ENCODE assay signal across 32 mouse cellular contexts in the genomic region with DNA sequence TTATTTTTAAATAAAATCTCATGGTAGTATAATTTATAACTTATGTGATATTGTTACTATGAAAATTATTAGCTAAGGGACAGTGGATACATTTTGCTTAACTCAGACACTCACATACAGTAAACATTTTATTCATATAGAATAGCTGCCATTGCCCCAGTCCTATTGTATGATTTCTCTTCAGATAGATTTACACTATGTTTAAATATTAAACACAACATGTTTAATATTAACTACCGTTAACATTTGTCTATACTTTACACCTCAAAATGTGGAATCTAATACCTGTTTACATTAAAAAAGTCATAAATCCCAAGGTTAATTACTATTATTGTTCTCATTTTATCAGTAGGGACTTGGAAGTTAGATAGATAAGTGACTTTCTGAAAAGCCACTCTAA.
"Had no signal": no experiment of that assay in that cellular context is flagged by ENCODE, and none has a peak within 500 bp of the region (broad histone marks: within the 10 kb centered on the region; RNA-seq: fewer than 3 reads in every experiment).

No protein-coding gene starts in this region.

- H3K4me3 ChIP-seq: limb, embryonic 10.5 days; limb, embryonic 12.5 days; limb, embryonic 13.5 days; limb, embryonic 15.5 days; liver, embryonic 12.5 days; liver, embryonic 13.5 days; liver, embryonic 15.5 days; lung, embryonic 15.5 days; megakaryocyte, embryonic 14.5 days; midbrain, embryonic 10.5 days; midbrain, embryonic 12.5 days; midbrain, embryonic 13.5 days; midbrain, embryonic 15.5 days; myocyte; neural tube, embryonic 12.5 days had no signal

- H3K27ac ChIP-seq: limb, embryonic 10.5 days; limb, embryonic 12.5 days; limb, embryonic 13.5 days; limb, embryonic 15.5 days; liver, embryonic 12.5 days; liver, embryonic 13.5 days; liver, embryonic 14.5 days; liver, embryonic 15.5 days; lung, embryonic 15.5 days; macrophage; midbrain, embryonic 10.5 days; midbrain, embryonic 12.5 days; midbrain, embryonic 13.5 days; midbrain, embryonic 15.5 days; neural tube, embryonic 12.5 days had no signal

- H3K27me3 ChIP-seq: limb, embryonic 12.5 days; limb, embryonic 13.5 days; limb, embryonic 15.5 days; liver, embryonic 12.5 days; liver, embryonic 13.5 days; liver, embryonic 15.5 days; lung, embryonic 15.5 days; megakaryocyte, embryonic 14.5 days; midbrain, embryonic 12.5 days; midbrain, embryonic 13.5 days; midbrain, embryonic 15.5 days; neural tube, embryonic 12.5 days had no signal

- H3K9me3 ChIP-seq: limb, embryonic 10.5 days; limb, embryonic 12.5 days; limb, embryonic 13.5 days; limb, embryonic 15.5 days; liver, embryonic 12.5 days; liver, embryonic 13.5 days; liver, embryonic 15.5 days; lung, embryonic 15.5 days; megakaryocyte, embryonic 14.5 days; midbrain, embryonic 10.5 days; midbrain, embryonic 12.5 days; midbrain, embryonic 13.5 days; midbrain, embryonic 15.5 days; neural tube, embryonic 12.5 days had no signal

- H3K36me3 ChIP-seq: limb, embryonic 10.5 days; limb, embryonic 12.5 days; limb, embryonic 13.5 days; limb, embryonic 15.5 days; liver, embryonic 12.5 days; liver, embryonic 13.5 days; liver, embryonic 15.5 days; lung, embryonic 15.5 days; midbrain, embryonic 10.5 days; midbrain, embryonic 12.5 days; midbrain, embryonic 13.5 days; midbrain, embryonic 15.5 days; neural tube, embryonic 12.5 days had no signal

- H3K9ac ChIP-seq: limb, embryonic 12.5 days; limb, embryonic 13.5 days; limb, embryonic 15.5 days; liver, embryonic 12.5 days; liver, embryonic 13.5 days; liver, embryonic 14.5 days; liver, embryonic 15.5 days; liver, postnatal 0 days; lung, embryonic 14.5 days; lung, embryonic 15.5 days; midbrain, embryonic 12.5 days; midbrain, embryonic 13.5 days; midbrain, embryonic 15.5 days; neural tube, embryonic 12.5 days had no signal

- DNase-seq: left cerebral cortex, postnatal 4 days; liver; liver, embryonic 13.5 days; liver, postnatal 0 days; lung, adult 18-20 months; lung, adult 2 months; lung, embryonic 14.5 days; lung, postnatal 10 days; lung, postnatal 14 days; lung, postnatal 36 days; lung, postnatal 4 days; midbrain, embryonic 14.5 days had no signal

- H3K4me2 ChIP-seq: limb, embryonic 12.5 days; limb, embryonic 13.5 days; limb, embryonic 15.5 days; liver, embryonic 11.5 days; liver, embryonic 12.5 days; liver, embryonic 13.5 days; liver, embryonic 15.5 days; lung, embryonic 14.5 days; lung, embryonic 15.5 days; midbrain, embryonic 11.5 days; midbrain, embryonic 12.5 days; midbrain, embryonic 13.5 days; midbrain, embryonic 15.5 days; neural tube, embryonic 12.5 days had no signal

- H3K4me1 ChIP-seq: limb, embryonic 10.5 days; limb, embryonic 12.5 days; limb, embryonic 13.5 days; limb, embryonic 15.5 days; liver, embryonic 12.5 days; liver, embryonic 13.5 days; liver, embryonic 15.5 days; lung, embryonic 15.5 days; megakaryocyte, embryonic 14.5 days; midbrain, embryonic 10.5 days; midbrain, embryonic 12.5 days had no signal

- ATAC-seq: liver, embryonic 12.5 days; liver, postnatal 0 days; lung, postnatal 0 days; midbrain, embryonic 15.5 days; midbrain, embryonic 16.5 days had no signal
